Mouse (Mus musculus) heart, embryonic 16.5 days (tissue): ENCODE measurements around the gene Rac3. TPM values are rescaled to one million over a fixed set of nuclear protein-coding genes. Genes with fewer than 3 reads are reported as not detected.
A peak's percentile ranks its signal among the peaks of the same experiment; 100 is the strongest.
"Not testable (repeated sequence)": the region's sequence is repeated elsewhere in the genome, so short reads cannot be mapped to it uniquely, and the experiment has no call there.

Experiments
- ATAC-seq: fragments of 200-750 bp; cut with Nextera tagmentation; replicated peaks from 2 replicates; pipeline ENCODE4 v1.8.0; 2017; ENCODE audit warnings: moderate number of reproducible peaks; ENCODE audit not compliant: insufficient read depth, low FRiP score; ENCODE audit errors: extremely low read depth
- H3K27ac ChIP-seq: fragments of 300-500 bp; sonication (generic); 2 replicates; pipeline ENCODE4 v1.5.1; 2014; ENCODE audit warnings: mild to moderate bottlenecking, low read length, control low read depth, moderate library complexity
- H3K27me3 ChIP-seq: fragments of 300-500 bp; sonication (generic); 2 replicates; pipeline ENCODE4 v1.6.1; 2014; ENCODE audit warnings: low read length, mixed read lengths; ENCODE audit not compliant: control insufficient read depth, insufficient read depth
- H3K36me3 ChIP-seq: fragments of 300-500 bp; sonication (generic); 2 replicates; pipeline ENCODE4 v1.6.1; 2014; ENCODE audit not compliant: control insufficient read depth, insufficient read depth
- H3K4me1 ChIP-seq: fragments of 300-500 bp; sonication (generic); 2 replicates; pipeline ENCODE4 v1.6.1; 2014; ENCODE audit warnings: low read length, mixed read lengths; ENCODE audit not compliant: control insufficient read depth, insufficient read depth
- H3K4me2 ChIP-seq: fragments of 300-500 bp; sonication (generic); 2 replicates; pipeline ENCODE4 v1.6.1; 2014; ENCODE audit warnings: low read depth, mild to moderate bottlenecking, control low read depth, low read length
- H3K4me3 ChIP-seq: fragments of 300-500 bp; sonication (generic); 2 replicates; pipeline ENCODE4 v1.5.1; 2014; ENCODE audit warnings: mild to moderate bottlenecking, control low read depth, low read length
- H3K9ac ChIP-seq: fragments of 300-500 bp; sonication (generic); 2 replicates; pipeline ENCODE4 v1.6.1; 2014; ENCODE audit warnings: low read length, control low read depth
- H3K9me3 ChIP-seq: fragments of 300-500 bp; sonication (generic); replicated peaks from 2 replicates; pipeline ENCODE4 v1.6.1; 2016; ENCODE audit warnings: low read length; ENCODE audit not compliant: control insufficient read depth
- WGBS: fragments of 180-500 bp; shearing (Covaris S2); extraction: QIAGEN DNeasy Blood & Tissue Kit; methylation state at CpG from one replicate; pipeline ENCODE4 v1.1.7; 2014; 5-methylcytosine and 5-hydroxymethylcytosine counted together
- polyA plus RNA-seq: library from polyadenylated mRNA; unstranded; fragments of >200 nt; fragmentation: Nextera tagmentation; extraction: Ambion mirVana; gene quantifications from 2 replicates; pipeline ENCODE4 v1.2.1, GENCODE M21; 2015

Rac3 gene
- polyA plus RNA-seq, 1 experiment from 2014 or later, result 8.7 TPM

- no peaks in the 10 kb centered on the region for H3K36me3 ChIP-seq
- no peaks in the 10 kb centered on the region for H3K4me1 ChIP-seq
- H3K9ac ChIP-seq, result no peak overlapping the region
- H3K4me3 ChIP-seq, result no peak overlapping the region
- H3K27me3 ChIP-seq, result no peaks in the 10 kb centered on the region
- no peak for ATAC-seq
- 58% methylated on average over 4 of the region's 4 CpGs for WGBS
- H3K27ac ChIP-seq, result no peak overlapping the region
- H3K4me2 ChIP-seq, result no peak overlapping the region
- H3K9me3 ChIP-seq, result no peaks in the 10 kb centered on the region
These were observed 30.3 kb downstream of the Rac3 start for GRCm38 (mm10) chr11:120751606-120752005.

DNA sequence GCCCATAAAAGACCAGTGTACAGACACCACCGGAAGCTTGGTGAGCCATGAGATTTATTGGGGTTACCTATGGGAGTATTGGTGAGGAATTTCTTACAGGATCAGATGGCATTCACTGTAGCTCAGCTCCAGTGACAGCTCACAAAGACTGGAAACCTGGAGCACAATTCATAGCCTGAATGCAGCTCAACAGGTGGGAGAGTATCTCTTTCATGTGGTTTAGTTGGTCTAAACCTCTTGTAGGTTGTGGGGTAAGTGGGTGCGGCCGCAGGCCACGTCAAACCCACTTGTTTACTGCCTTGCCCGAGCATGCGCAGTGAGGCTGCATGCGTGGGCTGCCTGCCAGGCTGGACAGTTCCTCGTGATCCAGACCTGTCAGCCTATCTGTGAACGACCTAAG, 39.0 kb downstream of the Rac3 start:
- H3K4me1 ChIP-seq, result peaks cover 6% of the 10 kb centered on the region
- no peaks in the 10 kb centered on the region for H3K36me3 ChIP-seq
- 74% methylated on average over 9 of the region's 9 CpGs for WGBS
- no peak overlapping the region for H3K27ac ChIP-seq
- ATAC-seq, result no peak
- H3K9me3 ChIP-seq, result peaks cover 25% of the 10 kb centered on the region
- H3K9ac ChIP-seq, result no peak overlapping the region
- no peak overlapping the region for H3K4me3 ChIP-seq
- H3K4me2 ChIP-seq, result no peak overlapping the region
- no peaks in the 10 kb centered on the region for H3K27me3 ChIP-seq

GRCm38 (mm10) chr11:120761811-120762671, 40.8 kb downstream of the Rac3 start:
- 0 out of 2 replicates have a peak, but pooled peaks cover 5% of the 10 kb centered on the region for H3K27me3 ChIP-seq
- peaks cover 22% of the 10 kb centered on the region for H3K9me3 ChIP-seq
- H3K9ac ChIP-seq, result peak overlapping the region; percentile 62
- H3K4me1 ChIP-seq, result peaks cover 6% of the 10 kb centered on the region
- no peaks in the 10 kb centered on the region for H3K36me3 ChIP-seq
- no peak overlapping the region for H3K27ac ChIP-seq
- peak overlapping the region; percentile 49 for H3K4me2 ChIP-seq
- H3K4me3 ChIP-seq, result 0 out of 2 replicates have a peak overlapping the region, but pooled peaks have one; percentile 6
- 49% methylated on average over 14 of the region's 14 CpGs for WGBS
- peak; percentile 56; the same call in 1 of the 2 replicates for ATAC-seq

DNA sequence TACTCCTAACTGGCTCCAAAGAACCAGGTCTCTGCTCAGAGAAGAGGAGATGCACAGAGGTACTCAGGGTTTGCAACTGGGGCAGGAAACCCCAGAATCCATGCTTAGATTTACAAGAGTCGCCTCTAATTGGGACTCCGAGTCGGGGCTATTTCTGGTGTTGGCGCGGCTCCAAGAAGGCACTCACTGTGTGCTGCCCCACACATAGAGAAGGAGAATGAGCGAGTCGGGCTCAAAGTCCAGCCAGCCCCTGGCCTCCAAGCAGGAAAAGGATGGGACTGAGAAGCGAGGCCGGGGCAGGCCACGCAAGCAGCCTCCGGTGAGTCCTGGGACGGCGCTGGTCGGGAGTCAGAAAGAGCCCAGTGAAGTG, 41.4 kb downstream of the Rac3 start, which contains the start of gene Hmga1b:
TSS of gene Hmga1b (plus strand) at position 123 of the 370 bp plus-strand sequence.
- H3K36me3 ChIP-seq, H3K27me3 ChIP-seq, H3K4me1 ChIP-seq, H3K27ac ChIP-seq: not testable (repeated sequence)
- Histone ChIP-seq H3K9ac (peak within 1 kb of the TSS; percentile 62), H3K4me3 (peak within 1 kb of the TSS; percentile 6; the same call in 1 of the 2 replicates), H3K4me2 (peak within 1 kb of the TSS; percentile 49), H3K9me3 (peaks cover 20% of the 10 kb centered on the region)
- peak; percentile 49; the same call in 1 of the 2 replicates for ATAC-seq
- WGBS, result 10% methylated on average over 14 of the region's 14 CpGs

DNA sequence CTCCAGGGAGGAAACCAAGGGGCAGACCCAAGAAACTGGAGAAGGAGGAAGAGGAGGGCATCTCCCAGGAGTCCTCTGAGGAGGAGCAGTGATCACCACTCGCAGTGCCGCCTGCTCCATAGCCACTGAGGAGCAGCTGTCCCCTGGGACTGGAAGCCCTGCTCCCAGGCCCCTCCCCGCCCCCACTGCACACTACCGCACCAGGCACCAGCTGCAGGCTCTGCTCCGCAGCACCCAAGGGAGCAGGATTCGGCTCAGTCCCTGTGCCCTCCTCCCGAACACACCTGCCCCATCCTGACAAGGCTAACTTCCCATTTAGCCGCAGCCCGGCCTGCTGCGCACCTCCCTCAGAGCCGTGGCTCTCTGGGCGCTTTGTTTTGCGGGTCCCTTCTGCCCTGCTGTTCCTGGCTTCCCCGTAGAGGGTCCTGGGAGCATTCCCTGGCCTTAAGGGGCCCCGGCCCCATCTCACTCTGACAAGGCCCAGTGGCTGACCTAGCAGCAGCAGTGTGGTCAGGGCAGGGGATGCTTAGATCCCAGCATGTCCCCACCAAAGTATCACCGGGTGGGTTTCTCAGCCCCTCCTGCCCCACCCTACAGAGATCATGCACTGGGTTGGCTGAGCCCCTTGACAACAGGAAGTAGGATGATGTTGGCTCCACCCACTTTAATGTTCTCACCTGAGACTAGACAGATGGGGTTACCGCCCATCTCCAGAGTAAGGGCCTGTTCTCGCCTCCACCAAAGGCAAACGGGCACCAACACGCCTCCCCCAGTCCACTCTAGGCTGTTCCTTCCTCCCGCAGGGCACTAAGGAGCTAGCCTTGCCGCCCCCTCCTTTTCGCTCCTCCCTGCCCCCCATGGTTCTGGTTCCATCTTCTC, 42.1 kb downstream of the Rac3 start:
- H3K4me3 ChIP-seq, ATAC-seq, H3K36me3 ChIP-seq, H3K4me1 ChIP-seq, H3K27ac ChIP-seq, H3K27me3 ChIP-seq, H3K9ac ChIP-seq: not testable (repeated sequence)
- 17% methylated on average over 1 of the region's 23 CpGs for WGBS
- H3K4me2 ChIP-seq, result peak overlapping the region; percentile 49
- H3K9me3 ChIP-seq, result peaks cover 13% of the 10 kb centered on the region

GRCm38 (mm10) chr11:120767023-120767422, 45.8 kb downstream of the Rac3 start:
- not testable (repeated sequence) for H3K27ac ChIP-seq, H3K9ac ChIP-seq, H3K4me1 ChIP-seq, H3K4me3 ChIP-seq, H3K36me3 ChIP-seq, ATAC-seq, H3K27me3 ChIP-seq, H3K9me3 ChIP-seq, H3K4me2 ChIP-seq
- WGBS, result 40% methylated on average over 3 of the region's 7 CpGs

DNA sequence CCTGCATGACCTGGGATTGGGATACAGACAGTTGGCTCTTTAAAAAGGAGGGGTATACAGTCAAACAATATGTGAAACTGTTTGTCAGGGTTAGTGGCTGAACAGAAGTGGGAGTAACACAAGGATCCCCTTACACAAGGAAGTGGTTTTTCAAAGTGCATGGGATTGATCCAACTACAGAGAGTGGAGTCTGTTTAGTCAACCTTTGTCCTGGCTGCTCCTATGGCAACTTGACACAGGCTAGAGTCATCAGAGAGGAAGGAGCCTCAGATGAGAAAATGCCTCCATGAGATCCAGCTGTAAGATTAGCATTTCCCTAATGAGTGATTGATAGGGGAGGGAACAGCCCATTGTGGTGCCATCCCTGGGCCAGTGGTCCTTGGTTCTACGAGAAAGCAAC, 46.9 kb downstream of the Rac3 start:
- ATAC-seq, result no peak

GRCm38 (mm10) chr11:120772749-120773148, 51.5 kb downstream of the Rac3 start:
- Histone ChIP-seq H3K36me3 (no peaks in the 10 kb centered on the region), H3K4me2 (no peak overlapping the region), H3K9ac (no peak overlapping the region), H3K4me3 (no peak overlapping the region), H3K27ac (no peak overlapping the region), H3K9me3 (no peaks in the 10 kb centered on the region), H3K4me1 (peaks cover 3% of the 10 kb centered on the region; the same call in 1 of the 2 replicates), H3K27me3 (no peaks in the 10 kb centered on the region)
- ATAC-seq, result no peak
- 75% methylated on average over 3 of the region's 3 CpGs for WGBS

More for the DNA sequence above, 46.9 kb downstream of the Rac3 start:
- Histone ChIP-seq H3K4me3 (no peak overlapping the region), H3K27me3 (0 out of 2 replicates have a peak, but pooled peaks cover 5% of the 10 kb centered on the region), H3K4me2 (no peak overlapping the region), H3K4me1 (no peaks in the 10 kb centered on the region), H3K9ac (no peak overlapping the region), H3K36me3 (no peaks in the 10 kb centered on the region), H3K27ac (no peak overlapping the region), H3K9me3 (no peaks in the 10 kb centered on the region)
- 74% methylated on average over 1 of the region's 1 CpGs for WGBS
